Mouse (Mus musculus): Measurements from ENCODE around the gene Rab5if. TPM values are rescaled to one million over a fixed set of nuclear protein-coding genes. Genes with fewer than 3 reads are reported as not detected.
"Not testable (repeated sequence)": the region's sequence is repeated elsewhere in the genome, so short reads cannot be mapped to it uniquely, and the experiment has no call there.

Gene Rab5if
- polyA plus RNA-seq, 1 experiment from 2014 or later = 174 TPM

- ATAC-seq (ENCODE audit: low FRiP score) (no peak), DNase-seq (ENCODE audit: low spot score) (no peak)
- no peak overlapping the region for H3K9ac ChIP-seq
- H3K4me1 ChIP-seq (replicated peaks; ENCODE audit: control insufficient read depth, insufficient read depth, low read length) = no peaks in the 10 kb centered on the region
- H3K4me3 ChIP-seq (replicated peaks; ENCODE audit: low read length) = no peak overlapping the region
- H3K27ac ChIP-seq = no peak overlapping the region
- H3K27me3 ChIP-seq (ENCODE audit: control insufficient read depth, insufficient read depth, low read length) = no peaks in the 10 kb centered on the region
- WGBS = 40% methylated on average over 10 of the region's 10 CpGs
- H3K4me2 ChIP-seq (replicated peaks) = no peak overlapping the region
- H3K36me3 ChIP-seq (replicated peaks; ENCODE audit: control insufficient read depth, insufficient read depth) = no peaks in the 10 kb centered on the region
- H3K9me3 ChIP-seq (ENCODE audit: control insufficient read depth, low read length) = no peaks in the 10 kb centered on the region
Measured at GRCm38 (mm10) chr2:156882431-156883001, 19.6 kb downstream of the Rab5if start.

- ATAC-seq (ENCODE audit: low FRiP score) = no peak
- H3K27me3 ChIP-seq (ENCODE audit: control insufficient read depth, insufficient read depth, low read length) = no peaks in the 10 kb centered on the region
- no peak overlapping the region for H3K9ac ChIP-seq
- no peaks in the 10 kb centered on the region for H3K36me3 ChIP-seq (replicated peaks; ENCODE audit: control insufficient read depth, insufficient read depth)
- no peak overlapping the region for H3K4me3 ChIP-seq (replicated peaks; ENCODE audit: low read length)
- no peak overlapping the region for H3K27ac ChIP-seq
- no peak overlapping the region for H3K4me2 ChIP-seq (replicated peaks)
- H3K4me1 ChIP-seq (replicated peaks; ENCODE audit: control insufficient read depth, insufficient read depth, low read length) = no peaks in the 10 kb centered on the region
- no peaks in the 10 kb centered on the region for H3K9me3 ChIP-seq (ENCODE audit: control insufficient read depth, low read length)
- WGBS = 90% methylated on average over 10 of the region's 10 CpGs
- DNase-seq (ENCODE audit: low spot score) = no peak
Measured at GRCm38 (mm10) chr2:156884396-156885211, 21.7 kb downstream of the Rab5if start.

DNA sequence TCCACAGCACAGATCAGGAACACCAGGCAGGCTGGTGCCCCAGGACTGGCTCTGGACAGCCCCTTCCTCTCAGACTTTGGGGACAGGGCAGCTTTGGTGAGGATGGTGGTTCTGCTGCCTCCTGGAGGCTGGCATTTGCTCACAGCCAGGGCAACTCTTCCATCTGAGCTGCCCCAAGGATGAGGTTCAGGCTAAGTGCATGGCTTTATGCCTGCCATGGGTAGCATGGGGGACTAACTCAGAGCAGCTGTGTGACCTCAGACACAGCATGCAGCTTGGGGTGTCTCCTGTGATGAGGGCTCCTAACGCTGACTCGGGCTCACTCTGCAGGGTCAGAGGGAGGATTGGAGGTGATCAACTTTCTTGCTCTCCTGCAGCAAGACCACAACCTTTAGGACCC lies 22.7 kb downstream of the Rab5if start:
- not testable (repeated sequence) for ATAC-seq (ENCODE audit: low FRiP score); DNase-seq (ENCODE audit: low spot score); H3K4me2 ChIP-seq (replicated peaks); H3K36me3 ChIP-seq (replicated peaks; ENCODE audit: control insufficient read depth, insufficient read depth); H3K4me3 ChIP-seq (replicated peaks; ENCODE audit: low read length); H3K27me3 ChIP-seq (ENCODE audit: control insufficient read depth, insufficient read depth, low read length); H3K9me3 ChIP-seq (ENCODE audit: control insufficient read depth, low read length); H3K27ac ChIP-seq; H3K9ac ChIP-seq; H3K4me1 ChIP-seq (replicated peaks; ENCODE audit: control insufficient read depth, insufficient read depth, low read length)
- 76% methylated on average over 2 of the region's 2 CpGs for WGBS

DNA sequence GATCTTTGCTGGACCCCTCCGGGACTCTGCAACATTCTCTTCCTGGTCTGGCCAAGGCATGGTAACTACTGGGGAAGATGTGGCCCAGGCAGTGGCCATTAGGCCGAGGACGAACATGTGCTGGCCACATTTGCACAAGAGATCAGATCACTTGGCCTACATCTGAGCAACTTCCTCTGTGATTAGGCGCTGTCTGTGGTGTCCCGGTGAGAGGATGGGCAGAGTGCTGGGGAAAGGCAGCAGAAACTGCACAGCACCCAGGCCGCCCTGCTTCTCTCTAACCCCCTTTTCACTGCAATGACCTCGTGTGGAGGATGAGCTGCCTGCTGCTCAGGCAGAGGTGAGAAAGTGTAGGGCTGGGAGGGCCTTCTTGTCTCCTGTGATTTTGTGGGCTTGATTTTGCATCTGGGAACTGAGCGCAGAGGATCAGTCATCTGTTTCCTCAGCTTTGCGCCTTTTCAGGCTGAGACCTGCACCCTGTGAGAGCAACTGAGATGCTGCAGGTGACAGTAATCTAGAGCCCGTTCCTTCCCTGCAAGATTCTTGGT lies 23.2 kb downstream of the Rab5if start:
- no peaks in the 10 kb centered on the region for H3K4me1 ChIP-seq (replicated peaks; ENCODE audit: control insufficient read depth, insufficient read depth, low read length)

DNA sequence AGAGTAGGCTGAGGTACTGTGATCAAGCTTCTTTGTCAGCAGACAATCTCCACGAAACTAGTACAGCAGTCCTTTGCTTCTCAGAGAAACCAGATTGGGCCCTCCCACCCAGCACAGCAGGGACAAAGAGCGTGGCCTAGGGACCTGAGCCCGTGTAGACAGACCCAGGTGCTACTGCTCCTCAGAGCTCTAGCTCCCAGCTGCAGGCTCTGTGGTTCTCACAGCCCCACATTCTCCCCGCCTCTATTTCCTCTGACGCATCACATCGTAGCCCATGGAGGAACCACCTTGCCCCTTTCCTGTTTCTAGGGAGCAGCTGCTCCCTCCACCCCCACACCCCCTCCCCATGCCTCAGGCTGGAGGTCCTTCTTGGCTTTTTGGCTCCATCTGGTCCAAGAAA lies 24.1 kb downstream of the Rab5if start, which contains the start of gene Sla2:
TSS of gene Sla2 (minus strand) at position 176 of the 400 bp plus-strand sequence.
- no peak for ATAC-seq (ENCODE audit: low FRiP score)

More for the DNA sequence above, 23.2 kb downstream of the Rab5if start:
- Histone ChIP-seq H3K4me2 (replicated peaks) (no peak overlapping the region), H3K9me3 (ENCODE audit: control insufficient read depth, low read length) (no peaks in the 10 kb centered on the region), H3K27me3 (ENCODE audit: control insufficient read depth, insufficient read depth, low read length) (no peaks in the 10 kb centered on the region), H3K9ac (no peak overlapping the region), H3K27ac (no peak overlapping the region), H3K36me3 (replicated peaks; ENCODE audit: control insufficient read depth, insufficient read depth) (no peaks in the 10 kb centered on the region), H3K4me3 (replicated peaks; ENCODE audit: low read length) (no peak overlapping the region)
- ATAC-seq (ENCODE audit: low FRiP score) = no peak
- no peak for DNase-seq (ENCODE audit: low spot score)
- WGBS = 85% methylated on average over 10 of the region's 10 CpGs

DNA sequence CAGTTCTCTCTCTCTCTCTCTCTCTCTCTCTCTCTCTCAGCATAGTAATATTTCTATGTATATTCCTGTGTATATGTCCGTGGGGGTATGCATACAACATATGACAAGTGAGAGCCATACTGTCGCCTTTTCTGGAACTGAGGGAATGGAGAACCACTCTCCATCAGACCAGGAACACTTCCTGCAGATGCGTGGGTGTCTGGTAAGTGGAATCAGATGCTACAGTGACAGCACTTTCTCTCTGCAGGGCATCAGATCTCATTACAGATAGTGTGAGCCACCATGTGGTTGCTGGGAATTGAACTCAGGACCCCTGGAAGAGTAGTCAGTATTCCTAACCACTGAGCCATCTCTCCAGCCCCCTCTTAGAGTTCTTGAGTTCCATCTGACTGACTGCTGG lies 25.6 kb downstream of the Rab5if start:
- Histone ChIP-seq H3K4me2 (replicated peaks) (no peak overlapping the region), H3K4me1 (replicated peaks; ENCODE audit: control insufficient read depth, insufficient read depth, low read length) (peaks cover 8% of the 10 kb centered on the region), H3K9me3 (ENCODE audit: control insufficient read depth, low read length) (no peaks in the 10 kb centered on the region), H3K27ac (no peak overlapping the region), H3K4me3 (replicated peaks; ENCODE audit: low read length) (no peak overlapping the region), H3K9ac (no peak overlapping the region), H3K36me3 (replicated peaks; ENCODE audit: control insufficient read depth, insufficient read depth) (no peaks in the 10 kb centered on the region), H3K27me3 (ENCODE audit: control insufficient read depth, insufficient read depth, low read length) (no peaks in the 10 kb centered on the region)
- DNase-seq (ENCODE audit: low spot score) (no peak), ATAC-seq (ENCODE audit: low FRiP score) (no peak)
- WGBS = 65% methylated on average over 3 of the region's 3 CpGs

More for the DNA sequence above, 24.1 kb downstream of the Rab5if start, which contains the start of gene Sla2:
- DNase-seq (ENCODE audit: low spot score) = no peak
- Histone ChIP-seq H3K4me3 (replicated peaks; ENCODE audit: low read length) (no peak within 1 kb of the TSS), H3K36me3 (replicated peaks; ENCODE audit: control insufficient read depth, insufficient read depth) (no peaks in the 10 kb centered on the region), H3K9ac (no peak within 1 kb of the TSS), H3K4me2 (replicated peaks) (no peak within 1 kb of the TSS), H3K4me1 (replicated peaks; ENCODE audit: control insufficient read depth, insufficient read depth, low read length) (peaks cover 3% of the 10 kb centered on the region), H3K27ac (no peak within 1 kb of the TSS), H3K9me3 (ENCODE audit: control insufficient read depth, low read length) (no peaks in the 10 kb centered on the region), H3K27me3 (ENCODE audit: control insufficient read depth, insufficient read depth, low read length) (no peaks in the 10 kb centered on the region)
- 63% methylated on average over 6 of the region's 6 CpGs for WGBS

DNA sequence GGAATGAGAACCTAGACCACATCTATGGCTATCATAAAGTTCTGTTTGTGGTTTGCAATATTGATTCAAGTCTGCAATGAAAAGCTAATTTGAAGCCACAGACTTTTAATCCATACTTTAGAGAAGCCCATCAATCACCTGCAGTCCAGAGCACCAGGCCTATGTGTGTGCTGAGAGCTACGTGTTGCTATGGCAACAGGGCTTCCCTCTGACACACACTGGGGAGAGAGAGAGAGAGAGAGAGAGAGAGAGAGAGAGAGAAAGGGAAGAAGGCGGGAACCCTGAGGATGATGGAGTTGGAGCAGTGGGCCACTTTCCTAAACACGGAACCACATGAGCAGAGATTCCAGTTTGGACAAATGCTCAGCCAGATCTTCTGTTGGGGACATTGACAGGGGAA lies 29.3 kb downstream of the Rab5if start:
- Histone ChIP-seq H3K9me3 (ENCODE audit: control insufficient read depth, low read length) (no peaks in the 10 kb centered on the region), H3K36me3 (replicated peaks; ENCODE audit: control insufficient read depth, insufficient read depth) (no peaks in the 10 kb centered on the region), H3K27ac (no peak overlapping the region), H3K4me1 (replicated peaks; ENCODE audit: control insufficient read depth, insufficient read depth, low read length) (peaks cover 8% of the 10 kb centered on the region), H3K4me2 (replicated peaks) (no peak overlapping the region), H3K4me3 (replicated peaks; ENCODE audit: low read length) (no peak overlapping the region), H3K9ac (no peak overlapping the region), H3K27me3 (ENCODE audit: control insufficient read depth, insufficient read depth, low read length) (no peaks in the 10 kb centered on the region)
- 21% methylated on average over 3 of the region's 3 CpGs for WGBS
- peak; percentile 50 for DNase-seq (ENCODE audit: low spot score)
- ATAC-seq (ENCODE audit: low FRiP score) = no peak

DNA sequence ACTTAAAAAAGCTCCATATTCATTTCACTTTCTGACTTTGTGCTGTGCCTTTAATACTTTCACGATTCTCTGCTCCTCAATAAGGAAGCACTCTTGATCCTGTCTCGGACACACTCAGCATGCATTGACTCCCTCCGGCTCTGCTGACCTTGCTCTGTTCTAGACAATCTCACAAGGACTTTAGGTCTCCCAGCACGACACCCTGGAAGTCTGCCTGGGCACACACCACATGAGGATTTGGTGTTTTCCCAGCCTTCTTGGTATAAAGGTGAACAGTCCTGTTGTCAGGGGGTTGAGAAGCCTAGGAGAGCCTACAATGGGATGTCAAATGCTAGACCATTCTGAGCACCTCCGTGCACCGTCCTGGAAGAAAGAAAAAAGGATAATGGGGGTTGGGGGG lies 29.9 kb downstream of the Rab5if start:
- Histone ChIP-seq H3K9ac (no peak overlapping the region), H3K36me3 (replicated peaks; ENCODE audit: control insufficient read depth, insufficient read depth) (no peaks in the 10 kb centered on the region), H3K27ac (no peak overlapping the region), H3K4me3 (replicated peaks; ENCODE audit: low read length) (no peak overlapping the region), H3K4me1 (replicated peaks; ENCODE audit: control insufficient read depth, insufficient read depth, low read length) (peaks cover 8% of the 10 kb centered on the region), H3K9me3 (ENCODE audit: control insufficient read depth, low read length) (no peaks in the 10 kb centered on the region), H3K4me2 (replicated peaks) (no peak overlapping the region), H3K27me3 (ENCODE audit: control insufficient read depth, insufficient read depth, low read length) (no peaks in the 10 kb centered on the region)
- DNase-seq (ENCODE audit: low spot score) = no peak
- ATAC-seq (ENCODE audit: low FRiP score) = no peak
- 71% methylated on average over 6 of the region's 6 CpGs for WGBS

- Histone ChIP-seq H3K9me3 (ENCODE audit: control insufficient read depth, low read length) (no peaks in the 10 kb centered on the region), H3K4me1 (replicated peaks; ENCODE audit: control insufficient read depth, insufficient read depth, low read length) (peaks cover 8% of the 10 kb centered on the region), H3K4me2 (replicated peaks) (no peak overlapping the region), H3K9ac (no peak overlapping the region), H3K36me3 (replicated peaks; ENCODE audit: control insufficient read depth, insufficient read depth) (no peaks in the 10 kb centered on the region), H3K27ac (no peak overlapping the region), H3K4me3 (replicated peaks; ENCODE audit: low read length) (no peak overlapping the region), H3K27me3 (ENCODE audit: control insufficient read depth, insufficient read depth, low read length) (no peaks in the 10 kb centered on the region)
- ATAC-seq (ENCODE audit: low FRiP score) = no peak
- 86% methylated on average over 15 of the region's 15 CpGs for WGBS
- no peak for DNase-seq (ENCODE audit: low spot score)
Measured at GRCm38 (mm10) chr2:156894496-156895265, 31.8 kb downstream of the Rab5if start.

All from hindbrain, embryonic 14.5 days (tissue).